Mouse (Mus musculus) activated CD4-positive, CD25-positive, alpha-beta regulatory T cell, adult 4 months (primary cell): ENCODE measurements around the gene Rpl6. TPM values are rescaled to one million over a fixed set of nuclear protein-coding genes. Genes with fewer than 3 reads are reported as not detected.

ENCODE experiments used
- polyA plus RNA-seq, 2 experiments: library from polyadenylated mRNA; unstranded; fragments of 100-300 nt; shearing (Covaris generic); gene quantifications; one replicate each; pipeline ENCODE4 v1.2.1; 2017

Gene Rpl6
- polyA plus RNA-seq, 2 experiments from 2014 or later = 1,893 to 2,041 TPM

Other genes with a start within 250 kb of the Rpl6 start
- not detected for gene Rph3a, start 194.4 kb upstream of the Rpl6 start, polyA plus RNA-seq
- 1 to 10 TPM; 6.0 to 9.6 TPM for gene Ptpn11, start 13.1 kb upstream of the Rpl6 start, polyA plus RNA-seq
- 1 to 10 TPM; 6.4 to 7.0 TPM for gene Hectd4, start 15.7 kb downstream of the Rpl6 start, polyA plus RNA-seq
- 10 to 100 TPM; 33.7 to 38.3 TPM for gene Trafd1, start 181.2 kb downstream of the Rpl6 start, polyA plus RNA-seq
- gene Naa25, start 193.5 kb downstream of the Rpl6 start, polyA plus RNA-seq = 10 to 100 TPM; 27.0 to 30.4 TPM
- 1 to 10 TPM in 1 of 2 experiments, under 1 TPM in 1; 0.71 to 1.2 TPM for gene Tmem116, start 247.4 kb downstream of the Rpl6 start, polyA plus RNA-seq
- gene Erp29, start 248.0 kb downstream of the Rpl6 start, polyA plus RNA-seq = 10 to 100 TPM; 58.4 to 80.5 TPM